Mouse (Mus musculus) layer of hippocampus, postnatal 36 days (tissue): ENCODE measurements around the gene Pabpc1l. TPM values are rescaled to one million over a fixed set of nuclear protein-coding genes. Genes with fewer than 3 reads are reported as not detected.

ENCODE experiments used
- DNase-seq, 2 experiments: peaks; one replicate each; pipeline ENCODE4 v3.0.0; 2022
- total RNA-seq, 2 experiments: library from RNA; stranded (reverse); gene quantifications; 2 replicates each; pipeline ENCODE4 v1.2.3; 2021

Pabpc1l gene
- total RNA-seq, 2 experiments from 2014 or later = 0.37 TPM; not detected in 1

GRCm38 (mm10) chr2:164087416-164088017 lies 62.3 kb downstream of the Pabpc1l start:
- DNase-seq = no peak

GRCm38 (mm10) chr2:164089508-164089907 lies 64.3 kb downstream of the Pabpc1l start:
- DNase-seq = no peak

GRCm38 (mm10) chr2:164094152-164094551 lies 68.9 kb downstream of the Pabpc1l start:
- DNase-seq = no peak

- DNase-seq = peak in 1 of 2 experiments; percentile 32
Measured at GRCm38 (mm10) chr2:164098603-164099250, 73.5 kb downstream of the Pabpc1l start.

Other genes with a start within 250 kb of the Pabpc1l start
- under 1 TPM in 1 of 2 experiments, not detected in 1; 0.35 TPM for gene Ccn5, start 204.6 kb upstream of the Pabpc1l start, total RNA-seq
- not detected for gene Kcnk15, start 171.8 kb upstream of the Pabpc1l start, total RNA-seq
- 10 to 100 TPM; 45.5 to 47.5 TPM for gene Rims4, start 106.8 kb upstream of the Pabpc1l start, total RNA-seq
- gene Ywhab, start 30.5 kb upstream of the Pabpc1l start, total RNA-seq = 100 to 1,000 TPM; 531 to 565 TPM
- gene Stk4, start 44.9 kb downstream of the Pabpc1l start, total RNA-seq = 10 to 100 TPM; 50.4 to 51.2 TPM
- 100 to 1,000 TPM in 1 of 2 experiments, 10 to 100 TPM in 1; 99.4 to 114 TPM for gene Tomm34, start 45.7 kb downstream of the Pabpc1l start, total RNA-seq
- gene Kcns1, start 145.7 kb downstream of the Pabpc1l start, total RNA-seq = 1 to 10 TPM; 4.0 to 4.2 TPM
- gene Wfdc5, start 157.3 kb downstream of the Pabpc1l start, total RNA-seq = not detected
- not detected for gene Wfdc12, start 165.2 kb downstream of the Pabpc1l start, total RNA-seq
- not detected for gene Wfdc15a, start 174.7 kb downstream of the Pabpc1l start, total RNA-seq
- gene Wfdc15b, start 196.2 kb downstream of the Pabpc1l start, total RNA-seq = not detected
- gene Svs2, start 213.0 kb downstream of the Pabpc1l start, total RNA-seq = not detected
- not detected for gene Svs3b, start 231.2 kb downstream of the Pabpc1l start, total RNA-seq